Mouse (Mus musculus) urinary bladder, postnatal 10 days (tissue): ENCODE measurements around the gene Vps37c.

ENCODE experiments used
- DNase-seq: peaks from one replicate; pipeline ENCODE4 v3.0.0; 2022; ENCODE audit warnings: low spot score

Gene Vps37c

DNA sequence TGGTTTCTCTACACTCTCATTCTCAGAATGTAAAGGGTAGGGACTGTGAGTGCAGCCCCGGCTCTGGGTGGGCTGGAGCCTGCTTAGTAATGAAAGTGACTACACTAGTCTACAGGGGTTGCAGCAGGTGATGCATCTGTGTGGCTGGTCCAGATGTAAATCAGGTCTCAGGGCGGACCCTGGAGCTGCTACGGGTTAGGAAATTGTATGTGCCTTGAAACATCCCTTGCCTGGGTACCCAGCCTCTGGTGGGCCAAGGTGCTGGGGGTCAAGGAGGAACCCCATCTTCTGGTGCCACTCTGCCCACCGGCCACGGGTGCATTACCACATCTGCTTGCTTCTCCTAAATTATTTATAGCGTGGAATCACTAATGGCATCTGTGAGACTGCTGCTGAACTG lies 25.6 kb downstream of the Vps37c start:
- no peak for DNase-seq

DNA sequence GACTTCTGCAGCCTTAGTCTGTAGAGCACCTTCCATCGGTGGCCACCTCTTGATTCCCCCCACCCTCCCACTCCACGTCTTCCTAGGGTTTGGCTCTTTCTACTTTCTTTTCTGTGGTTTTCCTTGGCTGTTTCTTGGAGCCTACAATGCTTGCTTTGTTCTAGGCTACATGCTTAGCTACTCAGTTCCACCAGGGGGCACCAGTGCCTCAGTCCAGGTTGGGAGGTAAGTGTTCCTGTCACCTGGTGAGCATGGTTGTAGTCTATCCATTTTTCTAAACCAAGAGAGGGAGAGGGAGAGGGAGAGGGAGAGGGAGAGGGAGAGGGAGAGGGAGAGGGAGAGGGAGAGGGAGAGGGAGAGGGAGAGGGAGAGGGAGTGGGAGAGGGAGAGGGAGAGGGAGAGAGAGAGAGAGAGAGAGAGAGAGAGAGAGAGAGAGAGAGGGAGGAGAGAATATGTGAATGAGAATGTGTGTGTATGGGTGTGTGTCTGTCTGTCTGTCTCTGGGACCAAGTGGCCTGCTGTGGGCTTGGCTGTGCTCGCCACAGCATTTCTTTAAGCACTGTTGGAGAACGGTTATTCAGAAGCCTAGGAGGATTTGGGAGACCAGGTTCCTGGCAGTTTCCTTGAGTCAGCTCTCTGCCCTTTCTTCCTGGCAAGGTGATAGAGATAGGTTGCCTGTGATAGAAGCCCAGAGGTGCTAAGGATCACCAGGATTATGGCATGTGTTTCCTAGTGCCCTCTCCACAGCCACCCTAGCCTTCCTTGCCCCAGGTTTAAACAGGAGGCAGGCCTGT lies 26.3 kb downstream of the Vps37c start:
- no peak for DNase-seq

DNA sequence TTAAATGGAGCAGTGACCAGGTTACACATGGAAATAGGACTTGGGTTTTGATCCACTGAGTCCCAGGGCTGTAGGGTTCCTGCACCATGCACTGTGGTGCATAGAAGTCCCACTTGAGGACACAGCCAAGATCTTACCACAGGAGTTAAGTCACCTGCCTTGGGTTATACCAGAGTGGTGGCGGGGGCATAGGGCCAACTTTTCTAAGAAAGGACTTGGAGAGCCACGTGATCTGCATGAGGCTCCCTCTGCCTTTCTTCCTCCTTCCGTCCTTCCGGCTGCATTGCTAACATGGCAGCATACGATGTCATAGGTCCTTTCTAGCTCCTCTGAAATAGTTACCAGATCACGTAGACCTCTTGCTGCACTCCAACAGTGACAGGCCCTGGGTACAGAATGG lies 26.9 kb downstream of the Vps37c start:
- no peak for DNase-seq

DNA sequence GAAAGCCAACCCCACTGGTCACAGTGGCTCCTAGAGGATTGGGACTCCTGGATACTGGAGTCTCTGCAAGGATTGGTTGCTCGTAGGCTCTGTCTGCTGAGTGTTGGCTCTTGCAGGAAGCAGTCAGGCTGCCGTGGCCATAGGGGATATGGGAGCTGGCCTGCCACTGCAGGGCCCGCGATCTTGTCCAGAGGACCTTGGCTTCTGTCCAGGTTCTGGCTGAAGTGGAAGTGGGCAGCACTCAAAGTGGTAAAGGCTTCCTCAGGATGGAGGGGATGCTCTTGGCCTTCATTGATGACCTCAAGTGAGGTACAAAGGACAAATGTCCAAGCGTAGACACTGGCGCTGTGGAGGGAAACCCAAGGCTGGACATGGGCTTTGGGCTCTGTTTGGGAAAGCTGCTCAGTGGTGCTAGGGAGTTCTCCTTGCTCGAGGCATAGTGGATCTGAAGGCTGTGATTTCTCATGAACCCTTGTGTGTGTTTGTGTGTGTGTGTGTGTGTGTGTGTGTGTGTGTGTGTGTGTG lies 29.8 kb downstream of the Vps37c start:
- no peak for DNase-seq

DNA sequence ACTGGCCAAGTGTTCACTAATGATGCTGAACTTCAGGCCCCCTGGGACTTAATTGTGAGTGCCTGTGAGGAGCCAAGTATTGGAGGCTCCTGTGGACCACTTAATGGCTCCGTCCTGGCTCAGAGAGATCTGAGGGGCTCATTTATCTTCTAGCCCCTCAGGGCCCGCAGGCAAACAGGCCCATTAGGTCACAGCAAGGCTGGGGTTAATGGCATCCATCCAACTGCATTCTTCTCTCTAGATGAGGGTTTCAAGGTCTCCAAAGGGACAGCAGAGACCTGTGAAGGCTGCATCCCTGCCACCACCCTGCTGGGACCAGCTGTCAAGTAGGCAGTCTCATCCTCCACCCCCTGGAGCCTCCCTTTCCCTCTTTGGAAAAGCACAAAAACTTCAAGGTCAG lies 31.2 kb downstream of the Vps37c start:
- DNase-seq, result no peak

DNA sequence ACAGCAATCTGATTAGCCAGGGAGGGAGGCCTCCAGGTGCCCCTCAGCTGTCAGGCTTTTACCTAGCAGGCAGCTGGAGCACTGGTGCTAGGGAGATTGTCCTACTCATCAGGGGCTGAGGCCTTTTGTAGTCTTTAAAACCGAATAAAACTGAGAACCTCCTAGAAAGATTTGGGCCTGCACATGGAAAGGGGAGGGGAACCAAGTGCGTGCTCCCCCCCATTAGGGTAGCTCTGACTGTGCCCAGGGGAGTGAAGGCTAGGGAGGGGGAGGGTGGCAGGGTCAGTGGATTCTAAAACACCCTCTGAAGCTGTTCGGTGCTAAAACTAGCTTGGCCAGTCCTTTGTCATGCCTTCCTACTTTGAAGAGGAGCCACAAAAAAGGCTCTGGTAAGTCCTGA lies 32.0 kb downstream of the Vps37c start:
- DNase-seq, result no peak

DNA sequence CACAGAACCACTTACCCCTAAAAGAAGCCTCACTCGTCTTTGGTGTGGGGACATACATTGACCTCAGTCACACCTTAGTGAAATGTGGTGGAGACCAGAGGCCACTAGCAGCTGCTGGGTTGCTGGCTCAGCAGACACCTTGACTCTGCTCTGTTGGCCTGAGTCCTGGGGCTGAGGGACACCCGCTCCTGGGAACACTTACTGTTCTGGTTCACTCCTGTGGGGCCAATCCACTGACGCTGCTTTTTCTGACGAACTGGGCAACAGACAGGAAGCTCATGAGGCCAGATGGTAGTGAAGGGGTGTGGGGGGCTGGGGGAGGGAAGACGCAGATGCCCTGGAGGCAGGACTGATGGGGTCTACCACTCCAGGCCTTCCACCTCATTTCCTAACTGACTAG lies 32.5 kb downstream of the Vps37c start:
- no peak for DNase-seq

DNA sequence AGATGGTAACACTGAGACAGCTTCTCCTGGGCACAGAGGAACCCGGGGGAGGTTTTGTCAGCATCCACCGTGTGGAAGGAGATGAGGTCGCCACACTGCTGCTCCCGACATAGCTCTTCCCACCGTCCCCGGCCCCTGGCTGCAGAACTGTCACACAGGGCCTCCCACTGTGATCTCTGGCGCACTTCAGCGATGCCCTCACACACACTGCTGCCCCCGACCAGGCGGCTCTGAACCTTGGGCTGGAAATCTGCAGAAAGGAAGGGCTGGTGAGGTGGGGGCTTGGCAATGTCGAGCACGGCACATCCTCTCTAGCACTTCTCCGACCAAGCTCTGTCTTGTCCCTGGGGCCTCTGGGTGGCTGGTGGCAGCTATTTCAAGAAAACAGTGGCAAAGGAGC lies 34.5 kb downstream of the Vps37c start:
- no peak for DNase-seq

DNA sequence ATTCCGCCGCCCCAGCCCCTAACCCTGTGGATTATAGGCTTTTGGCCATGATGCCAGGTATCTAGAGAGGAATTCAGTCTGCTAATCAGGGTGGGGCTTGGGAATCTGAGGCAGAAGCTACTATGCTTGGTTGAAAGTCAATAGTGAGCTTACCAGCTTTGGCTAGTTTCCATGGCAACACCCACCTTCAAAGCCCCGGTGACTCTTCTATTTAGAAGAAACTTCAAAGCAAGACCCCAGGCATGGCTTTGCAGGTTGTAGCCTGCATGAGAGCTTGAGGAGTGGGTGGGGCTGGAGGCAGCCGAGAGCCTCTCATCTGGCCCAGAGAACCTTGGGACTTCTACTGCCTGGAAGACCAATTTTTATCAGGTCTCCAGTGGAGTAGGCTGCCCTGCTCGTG lies 35.1 kb downstream of the Vps37c start:
- no peak for DNase-seq

DNA sequence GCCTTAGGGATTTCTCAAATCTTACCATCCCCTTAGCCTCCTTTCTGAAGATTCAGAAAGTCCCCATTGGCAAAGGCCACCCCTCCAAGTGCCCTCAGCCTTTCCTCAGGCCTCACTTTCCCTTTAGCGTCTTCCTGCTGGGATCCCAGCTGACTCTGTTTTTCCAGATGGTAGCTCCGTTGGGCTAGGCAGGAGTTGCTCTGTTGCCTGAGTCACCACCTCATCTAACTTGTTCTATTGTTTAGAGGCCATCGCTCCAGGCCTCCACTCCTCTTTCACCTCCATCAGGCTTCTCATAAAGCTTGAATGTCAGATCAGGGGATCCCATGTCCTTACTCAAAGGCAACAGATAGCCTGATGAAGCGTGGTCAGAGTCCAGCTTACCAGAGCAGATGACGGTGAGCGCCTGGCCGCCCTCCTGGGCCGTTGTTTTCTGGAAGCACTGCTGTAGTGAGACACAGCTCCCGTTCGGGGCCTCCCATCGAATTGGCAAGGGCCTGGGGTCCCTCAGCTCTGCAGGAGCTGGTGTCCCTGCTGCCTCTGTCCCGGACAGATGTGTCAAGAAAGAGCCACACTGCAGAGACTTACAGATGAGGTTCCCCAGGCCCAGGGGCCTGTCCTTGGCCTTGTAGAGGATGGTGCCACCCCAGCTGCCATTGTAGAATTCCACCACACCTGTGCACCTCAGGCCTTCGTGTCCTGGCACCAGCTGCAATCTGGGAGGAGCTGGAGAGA lies 36.3 kb downstream of the Vps37c start:
- no peak for DNase-seq

DNA sequence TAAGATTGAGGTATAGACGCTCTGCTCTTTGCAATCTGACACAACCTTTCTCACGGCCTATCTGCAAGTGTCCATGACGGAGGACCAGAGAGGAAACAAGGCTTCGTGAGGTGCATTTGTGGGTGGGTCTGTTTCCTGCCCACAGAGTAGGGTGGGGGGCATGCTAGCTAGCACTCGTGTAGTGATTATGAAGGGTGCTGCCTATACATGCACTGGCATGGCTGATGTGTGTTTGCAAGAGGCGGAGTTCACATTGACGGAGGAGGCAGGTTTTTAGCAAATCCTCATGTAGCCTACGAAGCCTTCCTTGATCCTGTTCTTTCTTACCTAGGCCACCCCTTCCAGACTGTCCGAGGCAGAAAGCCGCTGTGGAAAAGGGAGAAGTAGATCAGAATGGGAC lies 41.4 kb downstream of the Vps37c start:
- no peak for DNase-seq

DNA sequence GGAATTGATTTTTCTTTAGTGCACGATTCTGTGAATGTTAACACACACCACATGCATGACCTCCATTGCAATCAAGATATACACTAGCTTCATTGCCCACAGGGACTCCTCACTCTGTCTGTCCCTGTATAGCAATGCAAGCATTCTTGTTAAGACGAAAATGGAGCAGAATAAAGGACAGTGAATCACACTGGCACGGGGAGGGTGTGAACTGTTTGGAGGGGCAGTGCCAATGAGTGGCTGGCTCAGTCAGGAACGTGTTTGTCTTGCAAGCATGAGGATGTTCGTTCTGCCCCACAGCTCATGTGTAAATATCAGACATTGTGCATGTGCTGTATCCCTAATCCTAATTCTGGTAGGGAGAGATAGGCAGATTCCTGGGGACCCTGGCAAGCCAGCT lies 41.9 kb downstream of the Vps37c start:
- DNase-seq, result no peak

DNA sequence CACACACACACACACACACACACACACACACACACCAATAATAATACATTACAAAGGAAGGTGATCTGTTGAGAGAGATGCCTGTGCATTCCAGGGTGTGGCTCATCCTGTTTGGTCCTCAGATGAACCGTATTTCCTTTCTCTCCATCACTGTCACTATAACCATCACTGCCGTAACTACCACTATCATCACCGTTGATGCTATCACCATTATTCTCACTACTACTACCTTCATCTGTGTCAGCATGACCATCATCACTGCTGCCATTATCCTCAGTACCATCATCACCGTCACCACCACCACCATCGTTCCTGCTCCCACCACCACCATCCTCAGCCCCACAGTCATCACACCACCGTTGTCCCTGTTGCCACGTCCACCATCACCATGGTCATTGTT lies 43.4 kb downstream of the Vps37c start:
- DNase-seq, result no peak

DNA sequence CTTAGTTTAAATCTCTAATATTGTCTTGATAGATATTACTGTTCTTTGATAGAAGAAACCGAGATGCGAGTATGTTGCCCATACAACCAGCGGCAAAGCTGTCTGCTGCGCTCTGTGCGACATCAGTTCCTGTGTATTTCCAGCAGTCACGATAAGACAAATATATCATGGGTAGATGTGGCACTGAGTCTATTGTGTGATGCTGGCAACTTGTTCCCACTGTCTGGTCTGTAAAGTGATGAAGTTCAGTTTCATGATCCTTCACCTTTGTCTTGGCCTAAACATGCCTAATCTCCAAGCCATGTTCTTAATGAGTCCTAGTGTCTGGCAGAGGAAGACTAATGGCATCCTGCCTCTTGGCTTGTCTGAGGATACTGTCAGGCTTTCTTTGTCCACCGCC lies 44.2 kb downstream of the Vps37c start:
- no peak for DNase-seq

DNA sequence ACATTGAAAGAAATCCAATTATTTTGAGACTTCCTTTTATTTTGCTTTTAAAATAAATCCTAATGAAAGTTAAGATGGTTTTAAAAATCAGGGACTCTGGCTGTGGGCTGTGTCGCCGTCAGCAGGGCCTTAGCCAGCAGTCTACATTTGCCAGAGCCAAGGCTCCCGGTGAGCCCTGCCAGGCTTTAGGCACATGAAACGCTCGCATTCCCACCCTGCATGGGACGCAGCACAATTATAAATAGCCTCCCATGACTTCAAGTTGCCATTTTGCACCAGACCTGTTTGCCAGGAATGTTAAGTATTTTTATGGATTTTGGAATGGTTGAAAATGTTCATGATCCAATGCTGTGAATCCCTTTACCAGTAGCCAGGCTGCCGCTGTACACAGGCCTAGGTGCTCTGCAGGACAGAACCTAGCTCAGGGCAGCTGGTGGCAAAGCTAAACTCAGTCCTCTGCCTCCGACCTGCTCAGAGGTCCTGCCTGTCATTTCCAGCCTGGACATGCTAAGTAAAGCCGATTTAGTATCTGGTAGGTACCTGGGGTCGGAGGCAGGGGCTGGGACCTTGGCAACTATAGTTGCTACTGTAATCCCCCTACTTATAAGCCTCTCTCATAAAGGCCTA lies 45.1 kb downstream of the Vps37c start:
- DNase-seq, result no peak

DNA sequence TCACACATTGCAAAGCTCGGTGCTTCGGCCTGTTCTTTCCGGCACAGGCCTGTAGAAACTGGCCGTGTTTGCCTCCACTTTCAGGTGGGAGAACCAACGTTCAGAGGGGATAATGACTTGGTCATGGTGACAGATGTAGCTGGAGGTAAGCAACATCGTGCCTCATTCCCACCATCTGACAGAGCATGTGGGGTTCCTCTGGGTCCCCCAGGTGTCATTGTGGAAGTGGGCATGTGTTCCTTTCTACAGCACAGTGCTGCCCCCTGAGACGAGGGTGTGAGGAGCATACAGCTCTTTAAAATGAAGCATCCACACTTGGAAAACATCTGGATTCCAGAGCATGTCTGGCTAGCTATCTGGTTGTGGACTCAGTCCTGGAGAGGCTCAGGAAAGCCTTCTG lies 46.0 kb downstream of the Vps37c start:
- DNase-seq, result no peak

DNA sequence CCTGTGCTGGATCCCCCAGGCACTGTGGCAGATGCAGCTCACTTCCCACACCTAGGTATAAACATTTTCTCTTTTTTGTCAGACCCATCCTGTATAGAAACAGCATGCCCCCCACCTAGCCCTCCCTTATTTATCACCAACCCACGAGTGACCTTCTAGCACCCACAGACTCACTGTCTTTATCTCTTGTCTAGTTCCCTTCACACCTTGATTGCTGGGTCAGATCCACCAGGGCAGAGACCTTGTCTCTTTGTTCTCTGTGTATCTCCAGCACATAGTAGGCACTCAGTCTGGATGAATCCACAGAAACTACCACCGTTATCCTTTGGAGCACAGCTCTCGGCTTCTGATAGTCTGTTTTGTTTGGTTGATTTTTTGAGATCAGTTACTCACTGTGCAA lies 46.5 kb downstream of the Vps37c start:
- DNase-seq, result no peak

DNA sequence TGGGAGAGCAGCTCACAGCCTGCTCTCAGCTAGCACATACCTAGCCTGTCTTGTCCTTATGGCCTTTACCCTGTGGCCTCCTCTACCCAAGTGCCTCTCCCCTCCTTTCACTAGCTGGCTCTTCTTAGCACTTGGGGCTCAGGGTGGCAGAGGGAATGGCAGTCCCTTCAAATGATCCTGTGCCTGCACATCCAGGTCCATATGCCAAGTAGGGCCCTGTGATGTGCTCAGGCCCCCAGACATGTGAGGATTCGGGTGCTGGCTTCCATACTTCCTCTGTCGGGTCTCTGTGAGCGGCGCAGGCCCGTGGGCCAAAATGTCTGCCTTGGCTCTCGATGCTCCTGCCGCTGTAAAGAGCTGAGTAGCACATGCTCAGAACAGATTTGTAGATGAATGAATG lies 47.3 kb downstream of the Vps37c start:
- no peak for DNase-seq

DNA sequence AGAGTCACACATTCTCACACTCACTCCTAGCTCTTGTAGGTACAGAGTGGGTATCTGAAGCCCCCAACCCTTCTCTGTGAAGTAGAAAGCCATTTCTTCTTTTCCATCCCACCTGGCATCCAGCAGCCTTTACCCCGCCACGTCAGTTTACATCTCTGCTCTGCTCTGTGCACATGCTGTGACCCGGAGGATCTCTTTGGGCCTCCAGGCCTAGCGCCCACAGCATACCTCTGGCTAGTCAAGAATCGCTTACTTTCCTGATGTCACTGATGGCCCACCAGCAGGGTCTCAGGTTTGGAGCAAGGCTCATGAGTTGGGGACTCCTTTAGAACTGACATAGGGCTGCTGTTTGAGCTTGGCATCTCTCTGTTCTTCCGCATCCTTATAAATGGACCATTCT lies 49.5 kb downstream of the Vps37c start:
- DNase-seq, result no peak

DNA sequence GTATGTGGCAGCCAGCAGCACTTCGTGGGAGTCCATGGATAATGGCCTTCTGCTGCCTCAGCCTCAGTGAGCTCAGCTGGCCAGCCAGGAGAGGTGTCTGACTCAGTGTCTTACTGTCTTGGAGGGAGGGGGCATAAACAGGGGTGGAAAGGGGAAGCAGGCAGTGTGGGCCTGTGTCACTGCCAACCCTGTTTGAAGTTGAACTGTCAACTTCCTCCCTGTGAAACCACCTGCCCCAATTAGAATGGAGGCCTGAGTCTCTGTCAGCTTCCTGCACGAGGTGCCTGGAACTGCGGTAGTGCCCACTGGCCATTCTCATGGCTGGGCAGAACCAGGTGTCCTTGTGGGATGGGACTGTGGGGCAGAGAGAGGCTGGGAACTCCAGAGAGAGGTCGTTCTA lies 50.3 kb downstream of the Vps37c start, which contains the start of gene Cd5:
TSS of gene Cd5 (minus strand) at position 192 of the 400 bp plus-strand sequence.
- DNase-seq, result no peak

DNA sequence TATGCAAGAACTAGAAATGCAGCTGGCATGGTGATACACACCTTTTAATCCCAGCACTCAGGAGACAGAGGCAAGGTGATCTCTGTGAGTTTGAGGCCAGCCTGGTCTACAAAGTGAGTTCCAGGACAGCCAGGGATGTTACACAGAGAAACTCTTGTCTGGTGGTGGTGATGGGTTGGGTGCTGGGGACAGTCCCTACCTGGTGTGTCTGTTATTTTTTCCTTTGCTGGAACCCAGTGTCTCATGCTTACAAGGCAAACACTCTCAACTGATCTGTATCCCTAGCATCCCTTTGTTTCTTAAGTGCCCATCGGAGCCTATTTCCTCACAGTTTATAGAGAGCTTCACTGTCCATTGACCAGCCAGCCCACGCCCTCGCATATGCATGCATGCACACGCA lies 51.4 kb downstream of the Vps37c start:
- DNase-seq, result no peak

DNA sequence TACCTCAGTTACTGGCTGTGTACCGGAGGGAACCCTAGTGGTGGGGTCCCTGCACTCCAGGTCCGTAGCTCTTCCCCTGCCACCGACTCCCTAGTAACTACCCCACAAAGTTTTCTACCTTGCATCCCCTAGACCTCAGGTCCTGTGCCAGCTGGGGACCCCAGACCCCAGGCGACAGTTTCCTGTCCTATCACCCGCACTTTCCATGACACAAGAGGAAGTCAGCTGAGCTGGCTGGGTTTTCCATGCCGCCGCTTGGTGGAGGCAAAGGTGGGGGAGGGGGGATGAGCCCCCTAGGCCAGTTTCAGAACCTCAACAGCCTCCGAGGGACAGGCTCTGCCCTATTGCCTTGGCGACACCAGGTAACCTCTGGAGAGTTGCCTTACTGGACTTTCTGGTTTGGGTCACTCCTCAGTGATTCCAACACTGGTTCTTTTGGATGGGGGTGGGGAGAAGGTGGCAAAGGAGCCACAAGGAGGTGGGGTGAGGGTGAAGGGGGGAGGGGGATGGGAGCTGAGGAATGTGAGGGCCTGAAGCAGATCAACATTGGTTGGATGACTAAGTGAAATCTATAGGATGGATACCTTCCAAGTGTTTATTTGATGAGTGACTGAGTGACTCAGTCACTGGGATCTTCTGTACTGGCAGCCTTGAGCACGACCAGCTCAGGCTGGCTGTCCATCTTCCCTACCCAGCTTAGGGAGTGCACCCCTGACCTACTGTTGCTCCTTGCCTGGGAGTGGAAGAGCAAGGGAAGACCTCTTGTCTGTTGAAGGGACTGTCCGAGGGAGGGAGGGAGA lies 52.3 kb downstream of the Vps37c start:
- DNase-seq, result no peak
